Mouse (Mus musculus) intestine, embryonic 14.5 days (tissue): Measurements from ENCODE around the gene Mis18a. TPM values are rescaled to one million over a fixed set of nuclear protein-coding genes. Genes with fewer than 3 reads are reported as not detected.

ENCODE experiments used
- ATAC-seq: fragments of 200-750 bp; cut with Nextera tagmentation; replicated peaks from 2 replicates; pipeline ENCODE4 v1.8.0; 2017; ENCODE audit warnings: low read depth, moderate number of reproducible peaks, moderate TSS enrichment, moderate library complexity; ENCODE audit not compliant: low FRiP score, low TSS enrichment
- DNase-seq: peaks from one replicate; pipeline ENCODE4 v3.0.0-alpha.2; 2018; ENCODE audit warnings: low spot score
- H3K27ac ChIP-seq: fragments of 300-500 bp; sonication (generic); 2 replicates; pipeline ENCODE4 v1.5.1; 2014; ENCODE audit warnings: low read depth, mild to moderate bottlenecking, control low read depth
- H3K27me3 ChIP-seq: fragments of 300-500 bp; sonication (generic); replicated peaks from 2 replicates; pipeline ENCODE4 v1.6.1; 2014; ENCODE audit warnings: low read length, control low read depth; ENCODE audit not compliant: control insufficient read depth, insufficient read depth
- H3K36me3 ChIP-seq: fragments of 300-500 bp; sonication (generic); 2 replicates; pipeline ENCODE4 v1.6.1; 2014; ENCODE audit warnings: low read length, control low read depth; ENCODE audit not compliant: control insufficient read depth, insufficient read depth
- H3K4me1 ChIP-seq: fragments of 300-500 bp; sonication (generic); replicated peaks from 2 replicates; pipeline ENCODE4 v1.6.1; 2014; ENCODE audit warnings: low read length, control low read depth, mixed read lengths; ENCODE audit not compliant: control insufficient read depth, insufficient read depth
- H3K4me2 ChIP-seq: fragments of 300-500 bp; sonication (generic); 2 replicates; pipeline ENCODE4 v1.6.1; 2014; ENCODE audit warnings: low read length
- H3K4me3 ChIP-seq: fragments of 300-500 bp; sonication (generic); 2 replicates; pipeline ENCODE4 v1.5.1; 2014; ENCODE audit warnings: low read depth, low read length, control low read depth, mixed read lengths
- H3K9ac ChIP-seq: fragments of 300-500 bp; sonication (generic); 2 replicates; pipeline ENCODE4 v1.6.1; 2014; ENCODE audit warnings: mild to moderate bottlenecking, low read length
- H3K9me3 ChIP-seq: fragments of 300-500 bp; sonication (generic); 2 replicates; pipeline ENCODE4 v1.6.1; 2016; ENCODE audit warnings: low read length, control low read depth; ENCODE audit not compliant: control insufficient read depth
- WGBS: fragments of 180-500 bp; shearing (Covaris S2); extraction: QIAGEN DNeasy Blood & Tissue Kit; methylation state at CpG from one replicate; pipeline ENCODE4 v1.1.7; 2014; 5-methylcytosine and 5-hydroxymethylcytosine counted together
- polyA plus RNA-seq: library from polyadenylated mRNA; unstranded; fragments of >200 nt; fragmentation: Nextera tagmentation; extraction: Ambion mirVana; gene quantifications from 2 replicates; pipeline ENCODE4 v1.2.1, GENCODE M21; 2014

The Mis18a gene
- polyA plus RNA-seq, 1 experiment from 2014 or later = 66.1 TPM

GRCm38 (mm10) chr16:90694719-90695118 is 32.5 kb downstream of the Mis18a start:
- Histone ChIP-seq H3K9ac (no peak overlapping the region), H3K4me1 (no peaks in the 10 kb centered on the region), H3K27me3 (no peaks in the 10 kb centered on the region), H3K36me3 (no peaks in the 10 kb centered on the region), H3K4me2 (no peak overlapping the region), H3K9me3 (no peaks in the 10 kb centered on the region), H3K27ac (no peak overlapping the region), H3K4me3 (no peak overlapping the region)
- DNase-seq = no peak
- WGBS = 69% methylated on average over 9 of the region's 9 CpGs
- no peak for ATAC-seq

DNA sequence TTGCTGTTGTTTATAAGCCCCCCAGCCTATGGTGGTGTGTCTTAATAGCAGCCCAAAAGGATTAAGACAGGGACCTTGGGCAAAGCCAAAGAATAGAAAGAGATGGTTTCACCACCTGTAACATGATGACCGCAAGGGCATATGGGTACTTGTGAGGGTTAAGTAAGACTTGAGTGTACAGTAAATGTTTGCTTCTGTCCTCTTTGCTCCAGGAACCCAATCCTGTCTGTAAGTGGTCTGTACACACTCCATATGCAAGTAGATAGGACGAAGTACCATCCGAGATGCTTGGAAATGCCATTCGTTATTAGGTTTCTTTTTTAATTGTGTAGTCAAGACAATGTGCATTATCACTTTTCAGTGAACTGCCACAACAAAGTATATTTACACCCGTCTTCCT is 33.6 kb downstream of the Mis18a start:
- WGBS = 94% methylated on average over 5 of the region's 5 CpGs
- Histone ChIP-seq H3K4me2 (no peak overlapping the region), H3K9ac (no peak overlapping the region), H3K4me1 (no peaks in the 10 kb centered on the region), H3K4me3 (no peak overlapping the region), H3K27ac (no peak overlapping the region), H3K27me3 (no peaks in the 10 kb centered on the region), H3K36me3 (no peaks in the 10 kb centered on the region), H3K9me3 (no peaks in the 10 kb centered on the region)
- ATAC-seq (no peak), DNase-seq (no peak)

- no peaks in the 10 kb centered on the region for H3K36me3 ChIP-seq
- WGBS = 84% methylated on average over 15 of the region's 15 CpGs
- ATAC-seq (no peak), DNase-seq (no peak)
- H3K4me1 ChIP-seq = no peaks in the 10 kb centered on the region
- no peak overlapping the region for H3K4me2 ChIP-seq
- no peak overlapping the region for H3K27ac ChIP-seq
- H3K9ac ChIP-seq = no peak overlapping the region
- H3K27me3 ChIP-seq = no peaks in the 10 kb centered on the region
- no peaks in the 10 kb centered on the region for H3K9me3 ChIP-seq
- no peak overlapping the region for H3K4me3 ChIP-seq
These were observed 34.4 kb downstream of the Mis18a start for GRCm38 (mm10) chr16:90692704-90693385.

DNA sequence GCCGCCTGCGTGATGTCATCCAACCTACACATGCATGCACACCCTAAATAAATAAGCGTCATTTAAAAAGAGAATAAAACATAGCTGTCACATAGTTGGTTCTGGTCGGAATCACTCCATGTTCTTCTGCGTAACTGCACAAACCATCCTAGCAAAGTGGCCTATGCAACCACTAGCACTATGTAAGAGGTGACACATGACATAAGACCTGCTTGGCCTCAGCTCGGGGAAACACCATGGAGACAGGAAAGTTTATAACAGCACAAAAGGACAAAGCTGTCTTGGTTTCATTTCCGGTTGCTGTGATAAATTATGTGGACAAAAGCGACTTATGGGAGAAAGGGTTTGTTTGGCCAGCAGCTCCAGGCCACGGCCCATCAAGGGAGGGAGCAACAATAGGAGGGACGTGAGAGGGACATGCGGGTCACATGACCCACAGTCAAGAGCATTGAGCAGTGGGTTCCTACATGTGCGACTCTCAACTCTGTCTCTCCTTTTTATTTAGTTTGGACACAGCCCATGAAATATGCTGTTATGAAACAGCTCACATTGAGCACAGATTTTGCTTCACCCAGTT is 39.4 kb downstream of the Mis18a start:
- H3K4me1 ChIP-seq = peaks cover 11% of the 10 kb centered on the region
- H3K4me2 ChIP-seq = peak overlapping the region; percentile 20; the same call in 1 of the 2 replicates
- no peak overlapping the region for H3K9ac ChIP-seq
- H3K9me3 ChIP-seq = no peaks in the 10 kb centered on the region
- no peak overlapping the region for H3K4me3 ChIP-seq
- WGBS = 61% methylated on average over 12 of the region's 12 CpGs
- H3K36me3 ChIP-seq = no peaks in the 10 kb centered on the region
- H3K27ac ChIP-seq = no peak overlapping the region
- H3K27me3 ChIP-seq = no peaks in the 10 kb centered on the region
- ATAC-seq (no peak), DNase-seq (no peak)

- peaks cover 11% of the 10 kb centered on the region for H3K4me1 ChIP-seq
- no peak overlapping the region for H3K9ac ChIP-seq
- H3K27me3 ChIP-seq = no peaks in the 10 kb centered on the region
- peak overlapping the region; percentile 20; the same call in 1 of the 2 replicates for H3K4me2 ChIP-seq
- no peak overlapping the region for H3K4me3 ChIP-seq
- H3K27ac ChIP-seq = no peak overlapping the region
- ATAC-seq (0 out of 2 replicates have a peak, but pooled peaks have one; percentile 36), DNase-seq (peak; percentile 57)
- H3K9me3 ChIP-seq = no peaks in the 10 kb centered on the region
- 16% methylated on average over 5 of the region's 5 CpGs for WGBS
- no peaks in the 10 kb centered on the region for H3K36me3 ChIP-seq
These were observed 40.2 kb downstream of the Mis18a start for GRCm38 (mm10) chr16:90687011-90687410.

DNA sequence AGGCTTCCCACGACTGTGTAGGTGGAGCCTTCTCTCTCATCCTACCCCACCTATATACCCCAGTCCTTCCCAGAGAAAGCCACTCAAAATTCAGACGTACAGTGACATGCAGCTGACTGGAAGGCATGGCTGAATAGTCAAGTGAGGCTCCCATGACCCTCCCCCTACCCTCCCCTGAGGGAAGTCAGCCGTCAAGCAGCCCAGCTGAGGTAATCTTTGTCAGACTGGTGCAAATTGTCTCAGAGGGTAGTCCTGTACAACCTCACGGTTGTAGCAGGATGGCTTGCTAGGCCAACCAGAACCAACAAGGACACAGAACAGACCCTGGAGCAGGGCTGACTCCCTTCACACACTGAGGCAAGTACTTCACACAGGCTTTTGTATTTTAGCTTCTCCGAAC is 43.1 kb downstream of the Mis18a start:
- H3K9ac ChIP-seq = no peak overlapping the region
- H3K4me3 ChIP-seq = no peak overlapping the region
- no peak for DNase-seq
- H3K27me3 ChIP-seq = no peaks in the 10 kb centered on the region
- ATAC-seq = no peak
- H3K4me1 ChIP-seq = peaks cover 11% of the 10 kb centered on the region
- no peak overlapping the region for H3K27ac ChIP-seq
- no peaks in the 10 kb centered on the region for H3K36me3 ChIP-seq
- 68% methylated on average over 5 of the region's 5 CpGs for WGBS
- no peaks in the 10 kb centered on the region for H3K9me3 ChIP-seq
- no peak overlapping the region for H3K4me2 ChIP-seq

DNA sequence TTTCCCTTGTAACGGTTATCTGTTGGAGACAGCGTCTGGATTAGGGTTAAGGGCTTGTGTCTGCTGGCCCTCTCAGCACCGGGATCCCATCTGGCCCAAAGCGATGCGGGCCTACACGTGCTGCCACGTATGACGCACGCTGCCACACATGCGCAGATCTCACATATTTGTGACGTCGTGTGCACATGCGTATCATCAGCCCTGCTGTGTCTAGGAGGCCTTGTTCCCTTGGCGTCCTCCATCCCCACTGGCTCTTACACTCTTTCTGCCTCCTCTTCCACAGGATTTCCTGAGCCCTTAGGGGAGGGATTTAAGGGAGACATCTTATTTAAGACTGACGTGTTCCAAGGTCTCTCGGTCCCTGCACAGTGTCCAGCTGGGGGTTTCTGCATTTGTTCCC is 47.2 kb downstream of the Mis18a start:
- Histone ChIP-seq H3K4me1 (no peaks in the 10 kb centered on the region), H3K9me3 (no peaks in the 10 kb centered on the region), H3K4me2 (no peak overlapping the region), H3K27me3 (no peaks in the 10 kb centered on the region), H3K9ac (no peak overlapping the region), H3K27ac (no peak overlapping the region), H3K36me3 (no peaks in the 10 kb centered on the region), H3K4me3 (no peak overlapping the region)
- ATAC-seq (no peak), DNase-seq (no peak)
- 88% methylated on average over 16 of the region's 16 CpGs for WGBS

DNA sequence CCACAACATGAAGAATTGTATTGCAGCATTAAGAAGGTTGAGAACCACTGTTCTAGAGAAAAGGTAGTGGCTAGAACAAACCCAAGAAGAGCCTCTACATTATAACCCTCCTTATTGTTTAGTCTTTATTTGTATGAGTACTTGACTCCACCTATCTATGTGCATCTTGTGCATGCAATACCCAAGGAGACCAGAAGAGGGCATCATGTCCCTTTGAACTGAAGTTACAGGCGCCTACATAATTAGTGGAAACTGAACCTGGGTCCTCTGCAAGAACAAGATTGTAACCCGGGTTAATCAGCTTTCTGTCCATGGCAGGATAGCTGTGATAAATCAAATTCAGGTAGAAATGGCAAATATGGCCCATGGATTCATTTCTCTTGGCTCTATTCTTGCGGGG is 48.4 kb downstream of the Mis18a start:
- Histone ChIP-seq H3K9me3 (no peaks in the 10 kb centered on the region), H3K4me1 (no peaks in the 10 kb centered on the region), H3K27me3 (no peaks in the 10 kb centered on the region), H3K27ac (no peak overlapping the region), H3K9ac (no peak overlapping the region), H3K36me3 (no peaks in the 10 kb centered on the region), H3K4me2 (no peak overlapping the region), H3K4me3 (no peak overlapping the region)
- WGBS = 93% methylated on average over 3 of the region's 3 CpGs
- ATAC-seq (no peak), DNase-seq (no peak)
